8 mouse cellular contexts compared by ENCODE assay signal in genomic region chr2:164405060-164405459, GRCm38 (mm10). TPM values are rescaled to one million over a fixed set of nuclear protein-coding genes. Genes with fewer than 3 reads are reported as not detected.
A peak's percentile ranks its signal among the peaks of the same experiment; 100 is the strongest.
DNase-seq lines count a peak whose midpoint lies in the region; ATAC-seq lines count a peak whose summit lies in the region.

Matn4 (minus strand) TSS chr2:164405160.

- ATAC-seq in heart, embryonic 15.5 days (replicated peaks; ENCODE audit: insufficient number of reproducible peaks, insufficient read depth, low FRiP score, low read depth) = no peak
- ATAC-seq in hindbrain, embryonic 13.5 days (ENCODE audit: low FRiP score) = no peak
- ATAC-seq in liver, embryonic 15.5 days (ENCODE audit: insufficient read depth) = no peak
- no peak for ATAC-seq in monocyte, adult 5-6 weeks (replicated peaks; ENCODE audit: insufficient number of reproducible peaks, low FRiP score, low TSS enrichment, poor library complexity, severe bottlenecking)

- H3K4me3 ChIP-seq in heart, embryonic 15.5 days = peak within 1 kb of the TSS; percentile 51
- peak within 1 kb of the TSS; percentile 31 for H3K4me3 ChIP-seq in brown adipose tissue, adult 24 weeks (ENCODE audit: insufficient read depth, low read depth, low read length)
- peak within 1 kb of the TSS; percentile 36 for H3K4me3 ChIP-seq in hindbrain, embryonic 13.5 days
- no peak within 1 kb of the TSS for H3K4me3 ChIP-seq in liver, embryonic 15.5 days (replicated peaks)

- H3K27me3 ChIP-seq in heart, embryonic 15.5 days = peaks cover 98% of the 10 kb centered on the region
- H3K27me3 ChIP-seq in hindbrain, embryonic 13.5 days = peaks cover 100% of the 10 kb centered on the region
- H3K27me3 ChIP-seq in liver, embryonic 15.5 days = peaks cover 99% of the 10 kb centered on the region

- no peaks in the 10 kb centered on the region for H3K9me3 ChIP-seq in heart, embryonic 15.5 days (replicated peaks)
- H3K9me3 ChIP-seq in hindbrain, embryonic 13.5 days = no peaks in the 10 kb centered on the region
- H3K9me3 ChIP-seq in liver, embryonic 15.5 days (replicated peaks) = no peaks in the 10 kb centered on the region

- H3K36me3 ChIP-seq in heart, embryonic 15.5 days = no peaks in the 10 kb centered on the region
- H3K36me3 ChIP-seq in hindbrain, embryonic 13.5 days = no peaks in the 10 kb centered on the region
- no peaks in the 10 kb centered on the region for H3K36me3 ChIP-seq in liver, embryonic 15.5 days (replicated peaks)

- H3K27ac ChIP-seq in heart, embryonic 15.5 days = 0 out of 2 replicates have a peak within 1 kb of the TSS, but pooled peaks have one; percentile 15
- H3K27ac ChIP-seq in brown adipose tissue, adult 24 weeks (replicated peaks; ENCODE audit: low read depth, low read length) = no peak within 1 kb of the TSS
- H3K27ac ChIP-seq in hindbrain, embryonic 13.5 days = no peak within 1 kb of the TSS
- no peak within 1 kb of the TSS for H3K27ac ChIP-seq in liver, embryonic 15.5 days (replicated peaks)

- peaks cover 39% of the 10 kb centered on the region for H3K4me1 ChIP-seq in heart, embryonic 15.5 days (replicated peaks)
- no peaks in the 10 kb centered on the region; the same call in 1 of the 2 replicates for H3K4me1 ChIP-seq in brown adipose tissue, adult 24 weeks (ENCODE audit: control insufficient read depth, insufficient read depth, insufficient read length, low read length)
- H3K4me1 ChIP-seq in hindbrain, embryonic 13.5 days (replicated peaks) = peaks cover 35% of the 10 kb centered on the region
- H3K4me1 ChIP-seq in liver, embryonic 15.5 days (replicated peaks) = no peaks in the 10 kb centered on the region

- peak within 1 kb of the TSS; percentile 79 for H3K4me2 ChIP-seq in heart, embryonic 15.5 days
- H3K4me2 ChIP-seq in hindbrain, embryonic 13.5 days = peak within 1 kb of the TSS; percentile 64
- peak within 1 kb of the TSS; percentile 9 for H3K4me2 ChIP-seq in liver, embryonic 15.5 days

- peak within 1 kb of the TSS; percentile 47 for H3K9ac ChIP-seq in heart, embryonic 15.5 days
- H3K9ac ChIP-seq in hindbrain, embryonic 13.5 days = peak within 1 kb of the TSS; percentile 63
- H3K9ac ChIP-seq in liver, embryonic 15.5 days = no peak within 1 kb of the TSS

- 15% methylated on average over 9 of the region's 9 CpGs for WGBS in heart, embryonic 15.5 days
- 6% methylated on average over 9 of the region's 9 CpGs for WGBS in hindbrain, embryonic 13.5 days
- WGBS in liver, embryonic 15.5 days (ENCODE audit: insufficient replicate concordance) = 11% methylated on average over 9 of the region's 9 CpGs

- DNase-seq in heart, adult 11 months = no peak
- DNase-seq in c-Kit-positive CD71-positive TER-119-positive erythroid progenitor cells, embryonic 14.5 days (ENCODE audit: low spot score) = no peak
- DNase-seq in urinary bladder, adult 2 months (ENCODE audit: low spot score) = no peak

RNA-seq across cellular contexts. Expression of gene Matn4, which starts in this region (rescaled TPM):
- polyA plus RNA-seq in heart, embryonic 15.5 days (2015; fragmentation: Nextera tagmentation; extraction: Ambion mirVana) = 8.4 and 14.9 TPM in 2 replicates
- polyA plus RNA-seq in brown adipose tissue, adult 24 weeks (2012; ENCODE audit: insufficient read depth, insufficient read length, missing spikeins) = 0.52 TPM in 1 of 2 replicates, not detected in the other
- polyA plus RNA-seq in hindbrain, embryonic 13.5 days (2015; fragmentation: Nextera tagmentation; extraction: Ambion mirVana) = 2.3 and 9.3 TPM in 2 replicates
- 0.28 and 0.32 TPM in 2 replicates for polyA plus RNA-seq in liver, embryonic 15.5 days (2015; fragmentation: Nextera tagmentation; extraction: Ambion mirVana)
- total RNA-seq in monocyte, adult 5-6 weeks (2017) = not detected in 3 replicates
- 3.1 and 3.4 TPM in 2 replicates for polyA plus RNA-seq in urinary bladder, adult 2 months (2012; rRNA removed)

Comparison
In these comparisons a context has a peak if more than half of its experiments do, and no peak if none do; other contexts are left out.
1. H3K4me2 ChIP-seq: peak in every context shown above with its lines; median percentile 79 in heart, embryonic 15.5 days; 64 in hindbrain, embryonic 13.5 days; 9 in liver, embryonic 15.5 days.